Mouse (Mus musculus) naive thymus-derived CD4-positive, alpha-beta T cell, adult 5 months (primary cell): ENCODE measurements around the gene Prmt9. TPM values are rescaled to one million over a fixed set of nuclear protein-coding genes. Genes with fewer than 3 reads are reported as not detected.

Source experiments
- polyA plus RNA-seq: library from polyadenylated mRNA; unstranded; fragments of 100-300 nt; shearing (Covaris generic); gene quantifications from one replicate; pipeline ENCODE4 v1.2.1, GENCODE M21; 2017

Gene Prmt9
- polyA plus RNA-seq, result 20.7 TPM

DNA sequence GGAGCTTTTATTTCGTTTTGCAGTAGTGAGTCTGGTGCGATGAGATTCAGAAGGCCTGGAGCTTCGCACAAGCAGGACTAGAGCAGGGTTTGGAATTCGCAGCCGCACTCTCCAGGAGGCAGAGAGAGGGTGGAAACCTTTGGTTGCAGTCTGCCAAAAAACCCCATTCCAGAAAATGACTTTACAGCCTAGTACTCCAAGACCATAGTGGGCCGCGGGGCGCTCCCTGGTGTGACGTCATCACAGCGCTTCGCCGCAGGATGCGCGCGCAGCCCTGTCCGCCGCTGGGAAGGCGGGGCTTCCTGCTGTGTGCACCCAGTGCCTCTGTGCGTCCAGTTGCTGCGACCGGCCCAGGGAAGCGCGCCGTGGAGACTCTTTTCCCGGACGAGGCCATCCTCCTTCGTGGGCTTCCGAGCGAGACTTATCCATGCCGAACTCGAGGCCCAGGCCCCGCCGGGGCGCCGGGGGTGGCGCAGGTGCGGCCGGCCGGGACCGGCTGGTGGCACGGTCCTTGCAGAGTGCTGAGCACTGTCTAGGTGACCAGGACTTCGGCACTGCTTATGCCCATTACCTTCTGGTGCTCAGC is at the start of gene Prmt9:
TSS of gene Prmt9 (plus strand) at position 277 of the 586 bp plus-strand sequence.

DNA sequence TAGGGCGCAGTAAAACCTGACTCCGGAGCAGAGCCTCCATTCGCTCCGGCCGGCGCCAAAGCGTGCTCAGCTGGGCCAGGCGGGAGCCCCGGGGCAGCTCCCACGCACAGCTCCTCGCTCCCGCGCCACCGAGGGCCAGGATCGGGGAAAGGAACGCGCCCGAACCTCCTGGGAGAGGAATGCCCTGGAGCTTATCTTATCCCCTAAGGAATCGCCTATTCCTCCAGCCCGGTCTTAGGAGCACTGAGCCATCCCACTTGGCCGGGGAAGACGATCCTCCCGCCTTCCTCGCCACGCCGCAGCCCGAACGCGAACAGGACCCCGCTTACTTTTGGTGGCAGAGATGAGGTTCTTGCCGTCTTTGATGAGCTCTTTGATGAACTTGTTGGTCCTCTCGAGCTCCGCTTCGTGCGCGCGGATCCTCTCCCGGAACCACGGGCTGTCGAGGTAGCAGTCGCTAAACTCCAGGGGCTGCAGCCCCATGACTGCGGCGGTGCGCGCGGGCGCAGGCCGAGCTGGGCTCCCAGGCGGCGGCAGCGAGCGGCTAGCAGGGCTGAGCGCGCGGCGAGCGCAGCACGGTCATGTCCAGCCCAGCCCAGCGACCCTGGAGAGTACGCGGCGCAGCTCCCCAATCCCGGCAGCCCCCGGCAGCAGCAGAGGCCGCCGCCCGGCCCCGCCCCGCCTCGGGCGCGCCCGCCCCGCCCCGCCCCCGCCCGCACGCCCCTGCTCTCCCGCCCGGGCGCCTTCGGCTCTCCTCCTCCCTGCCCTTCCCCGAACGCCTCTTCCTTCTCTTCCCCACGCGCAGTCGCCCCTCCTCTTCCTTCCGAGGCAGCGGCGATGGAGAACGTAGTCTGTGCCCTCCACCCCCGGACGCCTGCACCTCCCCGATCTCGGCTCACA is 31.6 kb upstream of the Prmt9 start, which contains the start of gene Arhgap10:
TSS of gene Arhgap10 (minus strand) at position 653 of the 900 bp plus-strand sequence.

DNA sequence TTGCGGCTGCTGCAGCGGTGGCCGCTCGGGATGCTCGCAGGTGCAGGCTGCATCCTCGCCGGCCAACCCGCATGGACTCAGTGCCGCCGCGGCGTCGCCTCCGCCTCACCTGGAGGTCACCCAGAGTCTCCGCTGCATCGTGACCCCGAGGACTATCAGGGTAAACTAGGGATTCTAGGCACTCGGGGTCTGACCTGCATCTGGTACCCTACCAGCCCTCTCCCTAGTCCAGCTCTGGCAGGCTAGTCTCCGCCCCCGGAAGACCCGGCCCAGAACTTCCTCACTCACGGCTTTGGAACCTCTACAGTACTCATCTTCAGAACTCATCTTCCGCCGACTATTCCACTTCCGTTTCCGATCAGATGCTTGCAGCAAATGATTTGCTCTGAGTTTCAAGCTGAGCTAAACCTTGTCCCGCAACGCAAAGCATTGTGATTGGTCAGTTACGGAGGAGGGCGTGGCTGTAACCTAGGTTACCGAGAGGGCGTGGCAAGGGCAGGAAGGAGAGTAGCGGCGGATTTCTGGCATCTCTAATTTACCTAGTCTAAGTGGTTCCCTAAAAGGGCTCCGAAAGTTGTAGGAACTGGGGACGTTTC is 61.3 kb downstream of the Prmt9 start, which contains the start of gene Tmem184c:
TSS of gene Tmem184c (minus strand) at position 325 of the 596 bp plus-strand sequence.

Other genes with a start within 250 kb of the Prmt9 start
- 10.4 TPM for gene Arhgap10, start 31.4 kb upstream of the Prmt9 start, polyA plus RNA-seq
- 15.6 TPM for gene Tmem184c, start 61.3 kb downstream of the Prmt9 start, polyA plus RNA-seq
- gene Ednra, start 175.1 kb downstream of the Prmt9 start, polyA plus RNA-seq, result not detected